Mouse (Mus musculus) left cerebral cortex, adult 6 months (tissue): ENCODE results near the gene Plg. TPM values are rescaled to one million over a fixed set of nuclear protein-coding genes. Genes with fewer than 3 reads are reported as not detected.

ENCODE experiments used
- long read RNA-seq, 2 experiments: library from polyadenylated mRNA; unstranded; transcript quantifications; one replicate each; pipeline ENCODE4 v2.0.0; 2019 to 2020
- polyA plus RNA-seq: library from polyadenylated mRNA; unstranded; fragments of <200 nt; fragmentation: Nextera tagmentation; gene quantifications from 2 replicates; pipeline ENCODE4 v1.2.3, GENCODE M21; 2021

Plg gene
- not detected in 2 replicates for polyA plus RNA-seq
- long read RNA-seq, experiment 1, result 0 reads
- long read RNA-seq, experiment 2, result 0 reads

GRCm38 (mm10) chr17:12377981-12378705 lies at the start of gene Plg:
Gene Plg (plus strand): TSS chr17:12378608.

Other genes starting within 250 kb of the Plg start
- 16.8 and 22.4 TPM in 2 replicates for gene Map3k4, start 59.8 kb upstream of the Plg start, polyA plus RNA-seq
- 0.36 and 0.55 TPM in 2 replicates for gene Slc22a3, start 129.1 kb downstream of the Plg start, polyA plus RNA-seq
- gene Slc22a2, start 205.5 kb downstream of the Plg start, polyA plus RNA-seq, result 0.73 and 0.87 TPM in 2 replicates